Mouse (Mus musculus): ENCODE measurements at regions not wholly inside any gene's neighbourhood (a gene's known extent, or its start where the extent isn't known, plus 50 kb on each side); places are given as distances from the start of the nearest gene placed in this dataset.

DNA sequence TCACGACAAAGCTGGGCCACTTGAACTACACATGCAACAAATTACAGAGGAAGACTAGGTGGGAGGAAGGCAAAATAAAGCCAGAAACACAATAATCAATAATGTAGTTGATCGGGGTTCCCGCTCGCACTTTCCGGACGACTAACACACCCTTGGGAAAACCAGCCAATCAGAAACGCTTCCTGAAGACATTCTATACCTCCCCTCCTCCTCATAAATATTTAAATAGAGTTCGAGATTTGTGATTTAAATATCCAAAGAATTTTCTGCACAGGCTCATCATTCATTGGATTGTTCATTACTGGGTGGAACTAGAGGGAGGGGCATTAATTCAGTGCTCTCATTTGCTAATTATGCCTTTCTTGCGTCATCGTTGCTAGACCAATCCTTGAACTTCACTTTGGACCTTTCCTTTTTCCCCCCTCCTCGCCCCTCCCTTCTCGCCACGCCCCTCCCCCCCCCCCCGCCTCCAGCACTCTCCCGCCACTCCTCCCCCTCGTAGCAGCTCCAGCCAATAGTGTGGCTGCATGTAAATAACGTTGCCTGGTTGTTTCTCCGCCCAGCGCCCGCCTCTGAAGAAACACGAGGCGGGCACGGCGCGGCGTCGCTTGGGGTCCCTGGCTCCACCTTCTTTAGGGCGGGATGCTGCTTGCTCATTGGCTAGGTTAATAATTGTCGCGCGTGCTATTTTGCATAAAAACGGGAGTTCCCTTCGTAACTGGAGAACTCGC is 254.2 kb upstream of the Nfe2l3 start:
- TF ChIP-seq CTCF (IDR thresholded peaks at IDR 0.05; ENCODE audit: insufficient read depth, low read depth, low read length): no peak
- TF ChIP-seq POLR2A (IDR thresholded peaks at IDR 0.05; ENCODE audit: insufficient read depth, low read depth, low read length): no peak
